Mouse (Mus musculus): ENCODE measurements around the gene Ndc80. TPM values are rescaled to one million over a fixed set of nuclear protein-coding genes. Genes with fewer than 3 reads are reported as not detected.

Gene Ndc80
- polyA plus RNA-seq, 1 experiment from 2014 or later = 41.0 TPM

- Histone ChIP-seq H3K27ac (ENCODE audit: low read length) (no peak overlapping the region), H3K27me3 (ENCODE audit: control insufficient read depth, insufficient read depth, low read length) (no peaks in the 10 kb centered on the region), H3K9ac (ENCODE audit: low read length) (no peak overlapping the region), H3K4me3 (ENCODE audit: low read length) (no peak overlapping the region), H3K4me1 (ENCODE audit: control insufficient read depth, insufficient read depth, low read length) (no peaks in the 10 kb centered on the region), H3K9me3 (replicated peaks; ENCODE audit: control insufficient read depth, low read length) (no peaks in the 10 kb centered on the region), H3K36me3 (ENCODE audit: control insufficient read depth, insufficient read depth) (no peaks in the 10 kb centered on the region), H3K4me2 (ENCODE audit: low read depth, low read length) (no peak overlapping the region)
- ATAC-seq (replicated peaks; ENCODE audit: extremely low read depth, insufficient read depth, low FRiP score) = no peak
- 90% methylated on average over 5 of the region's 5 CpGs for WGBS
These were observed 41.9 kb downstream of the Ndc80 start for GRCm38 (mm10) chr17:71484711-71485110.

GRCm38 (mm10) chr17:71483418-71484060 is 43.1 kb downstream of the Ndc80 start:
- no peak overlapping the region for H3K27ac ChIP-seq (ENCODE audit: low read length)
- H3K27me3 ChIP-seq (ENCODE audit: control insufficient read depth, insufficient read depth, low read length) = no peaks in the 10 kb centered on the region
- H3K9me3 ChIP-seq (replicated peaks; ENCODE audit: control insufficient read depth, low read length) = no peaks in the 10 kb centered on the region
- H3K9ac ChIP-seq (ENCODE audit: low read length) = no peak overlapping the region
- 89% methylated on average over 7 of the region's 7 CpGs for WGBS
- H3K36me3 ChIP-seq (ENCODE audit: control insufficient read depth, insufficient read depth) = no peaks in the 10 kb centered on the region
- H3K4me2 ChIP-seq (ENCODE audit: low read depth, low read length) = no peak overlapping the region
- no peak for ATAC-seq (replicated peaks; ENCODE audit: extremely low read depth, insufficient read depth, low FRiP score)
- H3K4me1 ChIP-seq (ENCODE audit: control insufficient read depth, insufficient read depth, low read length) = no peaks in the 10 kb centered on the region
- H3K4me3 ChIP-seq (ENCODE audit: low read length) = no peak overlapping the region

GRCm38 (mm10) chr17:71479381-71479901 is 47.2 kb downstream of the Ndc80 start:
- no peaks in the 10 kb centered on the region for H3K36me3 ChIP-seq (ENCODE audit: control insufficient read depth, insufficient read depth)
- H3K4me2 ChIP-seq (ENCODE audit: low read depth, low read length) = no peak overlapping the region
- H3K27ac ChIP-seq (ENCODE audit: low read length) = no peak overlapping the region
- H3K9me3 ChIP-seq (replicated peaks; ENCODE audit: control insufficient read depth, low read length) = no peaks in the 10 kb centered on the region
- H3K4me3 ChIP-seq (ENCODE audit: low read length) = no peak overlapping the region
- WGBS = 55% methylated on average over 5 of the region's 5 CpGs
- H3K4me1 ChIP-seq (ENCODE audit: control insufficient read depth, insufficient read depth, low read length) = peaks cover 4% of the 10 kb centered on the region
- ATAC-seq (replicated peaks; ENCODE audit: extremely low read depth, insufficient read depth, low FRiP score) = no peak
- no peak overlapping the region for H3K9ac ChIP-seq (ENCODE audit: low read length)
- no peaks in the 10 kb centered on the region for H3K27me3 ChIP-seq (ENCODE audit: control insufficient read depth, insufficient read depth, low read length)

GRCm38 (mm10) chr17:71477481-71477880 is 49.2 kb downstream of the Ndc80 start:
- ATAC-seq (replicated peaks; ENCODE audit: extremely low read depth, insufficient read depth, low FRiP score) = no peak
- H3K4me1 ChIP-seq (ENCODE audit: control insufficient read depth, insufficient read depth, low read length) = peaks cover 11% of the 10 kb centered on the region
- H3K4me3 ChIP-seq (ENCODE audit: low read length) = no peak overlapping the region
- H3K36me3 ChIP-seq (ENCODE audit: control insufficient read depth, insufficient read depth) = no peaks in the 10 kb centered on the region
- H3K4me2 ChIP-seq (ENCODE audit: low read depth, low read length) = no peak overlapping the region
- no peaks in the 10 kb centered on the region for H3K9me3 ChIP-seq (replicated peaks; ENCODE audit: control insufficient read depth, low read length)
- H3K9ac ChIP-seq (ENCODE audit: low read length) = no peak overlapping the region
- H3K27me3 ChIP-seq (ENCODE audit: control insufficient read depth, insufficient read depth, low read length) = no peaks in the 10 kb centered on the region
- WGBS = 94% methylated on average over 8 of the region's 8 CpGs
- H3K27ac ChIP-seq (ENCODE audit: low read length) = no peak overlapping the region

- no peaks in the 10 kb centered on the region for H3K9me3 ChIP-seq (replicated peaks; ENCODE audit: control insufficient read depth, low read length)
- no peak for ATAC-seq (replicated peaks; ENCODE audit: extremely low read depth, insufficient read depth, low FRiP score)
- H3K36me3 ChIP-seq (ENCODE audit: control insufficient read depth, insufficient read depth) = no peaks in the 10 kb centered on the region
- WGBS = 78% methylated on average over 7 of the region's 7 CpGs
- H3K4me2 ChIP-seq (ENCODE audit: low read depth, low read length) = peak overlapping the region; percentile 93
- no peak overlapping the region for H3K9ac ChIP-seq (ENCODE audit: low read length)
- peak overlapping the region; percentile 94 for H3K4me3 ChIP-seq (ENCODE audit: low read length)
- no peaks in the 10 kb centered on the region for H3K27me3 ChIP-seq (ENCODE audit: control insufficient read depth, insufficient read depth, low read length)
- no peak overlapping the region; the same call in 1 of the 2 replicates for H3K27ac ChIP-seq (ENCODE audit: low read length)
- peaks cover 11% of the 10 kb centered on the region for H3K4me1 ChIP-seq (ENCODE audit: control insufficient read depth, insufficient read depth, low read length)
These were observed 50.2 kb downstream of the Ndc80 start for GRCm38 (mm10) chr17:71476346-71477020.

GRCm38 (mm10) chr17:71475705-71476089 is 51.0 kb downstream of the Ndc80 start:
- peak; percentile 65 for ATAC-seq (replicated peaks; ENCODE audit: extremely low read depth, insufficient read depth, low FRiP score)
- WGBS = under 1% methylated on average over 31 of the region's 31 CpGs
- H3K9ac ChIP-seq (ENCODE audit: low read length) = peak overlapping the region; percentile 99

GRCm38 (mm10) chr17:71474762-71475704 is 51.6 kb downstream of the Ndc80 start, which contains the start of gene Smchd1:
Gene Smchd1, minus strand, starts transcription at chr17:71475343.
- peak; percentile 94 for ATAC-seq (replicated peaks; ENCODE audit: extremely low read depth, insufficient read depth, low FRiP score)
- peak within 1 kb of the TSS; percentile 93 for H3K4me2 ChIP-seq (ENCODE audit: low read depth, low read length)
- under 1% methylated on average over 103 of the region's 109 CpGs for WGBS

More at GRCm38 (mm10) chr17:71475705-71476089, 51.0 kb downstream of the Ndc80 start:
- H3K27ac ChIP-seq (ENCODE audit: low read length) = peak overlapping the region; percentile 98
- peaks cover 11% of the 10 kb centered on the region for H3K4me1 ChIP-seq (ENCODE audit: control insufficient read depth, insufficient read depth, low read length)
- no peaks in the 10 kb centered on the region for H3K36me3 ChIP-seq (ENCODE audit: control insufficient read depth, insufficient read depth)
- peak overlapping the region; percentile 93 for H3K4me2 ChIP-seq (ENCODE audit: low read depth, low read length)
- peak overlapping the region; percentile 94 for H3K4me3 ChIP-seq (ENCODE audit: low read length)
- no peaks in the 10 kb centered on the region for H3K9me3 ChIP-seq (replicated peaks; ENCODE audit: control insufficient read depth, low read length)
- no peaks in the 10 kb centered on the region for H3K27me3 ChIP-seq (ENCODE audit: control insufficient read depth, insufficient read depth, low read length)

GRCm38 (mm10) chr17:71474128-71474527 is 52.5 kb downstream of the Ndc80 start:
- Histone ChIP-seq H3K4me2 (ENCODE audit: low read depth, low read length) (peak overlapping the region; percentile 93), H3K9me3 (replicated peaks; ENCODE audit: control insufficient read depth, low read length) (no peaks in the 10 kb centered on the region), H3K4me3 (ENCODE audit: low read length) (peak overlapping the region; percentile 94), H3K36me3 (ENCODE audit: control insufficient read depth, insufficient read depth) (no peaks in the 10 kb centered on the region), H3K4me1 (ENCODE audit: control insufficient read depth, insufficient read depth, low read length) (peaks cover 11% of the 10 kb centered on the region), H3K27me3 (ENCODE audit: control insufficient read depth, insufficient read depth, low read length) (no peaks in the 10 kb centered on the region), H3K9ac (ENCODE audit: low read length) (peak overlapping the region; percentile 99), H3K27ac (ENCODE audit: low read length) (peak overlapping the region; percentile 98; the same call in 1 of the 2 replicates)
- no peak for ATAC-seq (replicated peaks; ENCODE audit: extremely low read depth, insufficient read depth, low FRiP score)
- 13% methylated on average over 8 of the region's 8 CpGs for WGBS

More at GRCm38 (mm10) chr17:71474762-71475704, 51.6 kb downstream of the Ndc80 start, which contains the start of gene Smchd1:
- Histone ChIP-seq H3K4me3 (ENCODE audit: low read length) (peak within 1 kb of the TSS; percentile 94), H3K27ac (ENCODE audit: low read length) (peak within 1 kb of the TSS; percentile 98), H3K36me3 (ENCODE audit: control insufficient read depth, insufficient read depth) (no peaks in the 10 kb centered on the region), H3K27me3 (ENCODE audit: control insufficient read depth, insufficient read depth, low read length) (no peaks in the 10 kb centered on the region), H3K9ac (ENCODE audit: low read length) (peak within 1 kb of the TSS; percentile 99), H3K4me1 (ENCODE audit: control insufficient read depth, insufficient read depth, low read length) (peaks cover 11% of the 10 kb centered on the region), H3K9me3 (replicated peaks; ENCODE audit: control insufficient read depth, low read length) (no peaks in the 10 kb centered on the region)

Data from heart, embryonic 16.5 days (tissue).